Mouse (Mus musculus): ENCODE data around the gene Slc6a11. TPM values are rescaled to one million over a fixed set of nuclear protein-coding genes. Genes with fewer than 3 reads are reported as not detected.

The Slc6a11 gene
- total and polyA plus RNA-seq, 3 experiments = not detected

DNA sequence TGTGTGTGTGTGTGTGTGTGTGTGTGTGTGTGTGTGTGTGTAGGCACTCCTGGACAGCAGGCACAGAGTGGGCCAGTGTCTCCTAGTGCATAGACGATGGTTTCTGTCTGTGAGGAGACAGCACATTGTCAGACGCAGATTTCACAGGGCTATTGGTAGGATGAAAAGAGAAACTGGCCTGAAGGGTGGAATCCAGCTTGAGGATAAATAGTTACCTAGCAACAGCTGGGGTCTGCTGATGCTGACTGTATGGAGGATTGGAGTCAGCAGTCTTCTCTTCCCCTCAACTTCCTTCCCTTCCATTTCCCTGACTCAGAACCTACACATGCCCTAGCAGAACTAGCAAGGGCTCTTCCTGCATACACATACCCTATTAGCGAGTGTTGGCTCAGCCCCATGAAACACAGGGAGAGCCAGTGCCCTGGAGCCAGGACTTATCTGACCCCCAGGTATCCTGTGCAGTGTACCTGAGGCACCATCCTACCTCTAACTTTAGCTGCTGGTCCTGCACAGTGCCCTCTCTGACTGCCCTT lies 127.7 kb downstream of the Slc6a11 start:
- Histone ChIP-seq H3K27ac (ENCODE audit: control insufficient read depth, low read depth, low read length) (no peak overlapping the region), H3K36me3 (ENCODE audit: control insufficient read depth in 1 of 2, insufficient read depth in 2 of 2, low read length in 2 of 2) (no peaks in the 10 kb centered on the region), H3K9ac (ENCODE audit: control insufficient read depth, low read depth, low read length, poor library complexity, severe bottlenecking) (no peak overlapping the region), H3K4me3 (ENCODE audit: control insufficient read depth in 1 of 2, insufficient read depth in 1 of 2, low read depth in 2 of 2, low read length in 2 of 2) (no peak overlapping the region), H3K4me1 (ENCODE audit: control insufficient read depth in 1 of 2, insufficient read depth in 2 of 2, low read length in 2 of 2) (no peaks in the 10 kb centered on the region), H3K27me3 (ENCODE audit: control insufficient read depth in 1 of 2, insufficient read depth in 2 of 2, low read length in 2 of 2) (no peaks in the 10 kb centered on the region), H3K9me3 (replicated peaks; ENCODE audit: insufficient read depth, low read length) (no peaks in the 10 kb centered on the region), H3K79me2 (ENCODE audit: control insufficient read depth, insufficient read depth, low read length, poor library complexity) (no peaks in the 10 kb centered on the region)
- no peak for DNase-seq (ENCODE audit: low read depth, low spot score)
- TF ChIP-seq POLR2A (IDR thresholded peaks at IDR 0.05; ENCODE audit: control insufficient read depth in 1 of 2, insufficient read depth in 1 of 2, low read depth in 1 of 2, low read length in 2 of 2, poor library complexity in 1 of 2) = no peak
- TF ChIP-seq TAL1 (IDR thresholded peaks at IDR 0.05; ENCODE audit: low read length) = no peak
- TF ChIP-seq USF2 (IDR thresholded peaks at IDR 0.05; ENCODE audit: borderline replicate concordance in 1 of 2, insufficient read depth in 1 of 2, low read depth in 1 of 2, low read length in 2 of 2) = no peak
- no peak for TF ChIP-seq ZMIZ1 (IDR thresholded peaks at IDR 0.05; ENCODE audit: low read depth, low read length)
- TF ChIP-seq BHLHE40 (IDR thresholded peaks at IDR 0.05; ENCODE audit: borderline replicate concordance, low read depth, low read length) = no peak
- no peak for TF ChIP-seq USF1 (IDR thresholded peaks at IDR 0.05; ENCODE audit: low read depth, low read length)
- no peak for TF ChIP-seq TCF12 (IDR thresholded peaks at IDR 0.05; ENCODE audit: low read depth, low read length)
- no peak for TF ChIP-seq MAFK (IDR thresholded peaks at IDR 0.05; ENCODE audit: borderline replicate concordance, low read depth, low read length)
- no peak for TF ChIP-seq UBTF (IDR thresholded peaks at IDR 0.05; ENCODE audit: borderline replicate concordance, insufficient read depth, low read depth, low read length)
- no peak for TF ChIP-seq MAZ (IDR thresholded peaks at IDR 0.05; ENCODE audit: low read depth, low read length)
- no peak for TF ChIP-seq ZNF384 (IDR thresholded peaks at IDR 0.05; ENCODE audit: low read depth, low read length)
- no peak for TF ChIP-seq NELFE (IDR thresholded peaks at IDR 0.05; ENCODE audit: low read depth, low read length)
- TF ChIP-seq ZKSCAN1 (IDR thresholded peaks at IDR 0.05; ENCODE audit: low read depth, low read length) = no peak
- TF ChIP-seq RCOR1 (IDR thresholded peaks at IDR 0.05; ENCODE audit: low read depth, low read length) = no peak
- no peak for TF ChIP-seq ELF1 (IDR thresholded peaks at IDR 0.05; ENCODE audit: low read depth, low read length)
- no peak for TF ChIP-seq TBP (IDR thresholded peaks at IDR 0.05; ENCODE audit: low read depth, low read length)
- TF ChIP-seq RAD21 (IDR thresholded peaks at IDR 0.05; ENCODE audit: low read depth, low read length) = no peak

DNA sequence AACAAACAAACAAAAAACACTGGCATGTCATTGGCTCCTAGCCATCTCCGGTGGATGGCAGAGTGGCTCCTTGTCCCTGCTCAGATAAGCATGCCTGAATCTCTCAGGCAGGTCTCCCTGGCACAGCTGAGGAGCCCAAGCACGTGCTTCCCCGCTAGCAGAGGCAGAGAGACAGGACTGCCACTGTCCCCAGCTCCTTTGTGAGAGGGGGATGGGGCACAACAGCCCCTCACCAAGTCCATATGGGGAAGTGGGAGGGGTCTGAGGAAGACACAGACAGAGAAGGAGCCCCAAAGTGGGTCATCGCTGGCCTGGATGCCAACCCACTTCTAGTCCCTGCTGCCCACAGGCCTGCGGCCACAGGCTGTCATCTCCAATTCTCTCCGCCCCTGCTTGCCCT lies 130.6 kb downstream of the Slc6a11 start:
- TF ChIP-seq BHLHE40 (IDR thresholded peaks at IDR 0.05; ENCODE audit: borderline replicate concordance, low read depth, low read length) (no peak), ZMIZ1 (IDR thresholded peaks at IDR 0.05; ENCODE audit: low read depth, low read length) (no peak), RAD21 (IDR thresholded peaks at IDR 0.05; ENCODE audit: low read depth, low read length) (no peak), KAT2A (conservative IDR thresholded peaks at IDR 0.05; ENCODE audit: low read depth, low read length) (no peak), GABPA (IDR thresholded peaks at IDR 0.05; ENCODE audit: low read depth, low read length) (no peak), MAZ (IDR thresholded peaks at IDR 0.05; ENCODE audit: low read depth, low read length) (no peak), ZKSCAN1 (IDR thresholded peaks at IDR 0.05; ENCODE audit: low read depth, low read length) (no peak), TCF12 (IDR thresholded peaks at IDR 0.05; ENCODE audit: low read depth, low read length) (no peak), ETS1 (IDR thresholded peaks at IDR 0.05; ENCODE audit: low read depth, low read length) (no peak), CHD1 (IDR thresholded peaks at IDR 0.05; ENCODE audit: low read depth, low read length) (no peak), POLR2A (IDR thresholded peaks at IDR 0.05; ENCODE audit: control insufficient read depth in 1 of 2, insufficient read depth in 1 of 2, low read depth in 1 of 2, low read length in 2 of 2, poor library complexity in 1 of 2) (no peak), MEF2A (IDR thresholded peaks at IDR 0.05; ENCODE audit: extremely low read depth, insufficient replicate concordance, low read depth, low read length, poor library complexity, severe bottlenecking) (no peak), MYB (IDR thresholded peaks at IDR 0.05; ENCODE audit: low read depth, low read length) (no peak), ZC3H11A (IDR thresholded peaks at IDR 0.05; ENCODE audit: low read depth, low read length) (no peak), JUND (IDR thresholded peaks at IDR 0.05; ENCODE audit: low read depth, low read length) (no peak)

More for the DNA sequence above, 130.6 kb downstream of the Slc6a11 start:
- H3K79me2 ChIP-seq (ENCODE audit: control insufficient read depth, insufficient read depth, low read length, poor library complexity) = no peaks in the 10 kb centered on the region
- H3K4me1 ChIP-seq (ENCODE audit: control insufficient read depth in 1 of 2, insufficient read depth in 2 of 2, low read length in 2 of 2) = no peaks in the 10 kb centered on the region
- no peak overlapping the region for H3K9ac ChIP-seq (ENCODE audit: control insufficient read depth, low read depth, low read length, poor library complexity, severe bottlenecking)
- DNase-seq (ENCODE audit: low read depth, low spot score) = no peak
- H3K36me3 ChIP-seq (ENCODE audit: control insufficient read depth in 1 of 2, insufficient read depth in 2 of 2, low read length in 2 of 2) = no peaks in the 10 kb centered on the region
- H3K27ac ChIP-seq (ENCODE audit: control insufficient read depth, low read depth, low read length) = no peak overlapping the region
- no peaks in the 10 kb centered on the region for H3K9me3 ChIP-seq (replicated peaks; ENCODE audit: insufficient read depth, low read length)
- H3K27me3 ChIP-seq (ENCODE audit: control insufficient read depth in 1 of 2, insufficient read depth in 2 of 2, low read length in 2 of 2) = no peaks in the 10 kb centered on the region
- H3K4me3 ChIP-seq (ENCODE audit: control insufficient read depth in 1 of 2, insufficient read depth in 1 of 2, low read depth in 2 of 2, low read length in 2 of 2) = no peak overlapping the region

Data from MEL (cell line).